Mouse (Mus musculus) cerebellum, adult 8-10 months (tissue): ENCODE measurements around the gene Rcan2.
A peak's percentile ranks its signal among the peaks of the same experiment; 100 is the strongest.

ENCODE experiments used
- DNase-seq: peaks from one replicate; pipeline ENCODE4 v3.0.0; 2022

Gene Rcan2

DNA sequence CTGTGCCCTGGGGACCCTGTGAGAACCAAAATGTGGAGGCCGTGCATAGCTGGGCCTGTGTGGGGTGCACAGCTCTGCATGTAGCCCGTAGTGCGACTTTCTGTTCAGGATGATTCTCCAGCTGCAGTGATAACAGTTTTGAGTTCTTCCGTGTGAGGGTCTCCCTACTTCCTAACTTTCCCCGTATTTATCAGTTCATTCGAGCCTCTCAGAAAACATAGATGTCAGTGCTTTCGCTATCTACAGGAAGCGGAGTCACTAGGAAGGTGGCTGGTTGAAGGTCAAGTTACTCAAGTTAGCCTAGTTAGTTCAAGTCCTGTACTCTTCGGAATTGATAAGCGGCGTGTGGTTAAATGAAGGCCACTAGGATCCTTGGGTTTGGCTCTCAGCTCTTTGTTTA is 130.6 kb downstream of the Rcan2 start:
- DNase-seq, result no peak

DNA sequence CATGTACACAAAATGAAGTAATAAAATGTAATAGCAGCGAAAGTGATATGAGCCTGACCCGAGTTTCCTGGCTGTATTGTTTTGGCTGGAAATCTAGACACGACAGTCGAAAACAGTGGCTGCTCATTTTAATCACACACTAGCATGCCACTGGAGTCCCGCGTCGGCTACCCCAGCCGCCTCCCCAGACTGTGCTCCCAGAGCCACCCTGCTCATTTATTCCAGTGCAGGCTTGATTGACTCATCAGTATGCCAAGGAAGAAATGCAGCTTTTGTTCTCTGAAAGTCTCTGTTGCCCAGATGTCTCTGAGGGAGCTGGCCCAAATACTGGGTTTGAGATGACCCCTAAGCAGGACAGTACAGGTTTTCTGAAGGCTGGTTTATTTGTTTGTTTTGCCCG is 132.9 kb downstream of the Rcan2 start:
- DNase-seq, result no peak

DNA sequence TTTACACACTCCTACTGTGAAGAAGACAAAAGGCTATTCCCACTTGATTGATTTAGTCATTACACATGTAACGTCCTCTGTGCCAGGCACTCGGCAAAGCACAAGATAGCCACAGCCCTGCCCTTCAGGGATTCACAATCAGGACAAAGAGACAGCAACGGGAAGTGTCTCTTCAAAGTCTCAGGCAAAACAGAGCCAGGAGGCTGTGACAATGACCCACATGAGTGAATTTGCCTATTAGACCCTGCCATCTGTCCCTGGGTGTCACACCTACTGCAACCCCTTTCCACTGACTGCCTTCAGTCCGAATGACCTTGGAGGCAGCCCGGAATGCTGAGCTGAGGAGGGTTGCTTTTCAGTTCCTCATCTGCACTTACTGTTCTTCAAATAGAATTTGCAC is 151.1 kb downstream of the Rcan2 start:
- peak; percentile 27 for DNase-seq

DNA sequence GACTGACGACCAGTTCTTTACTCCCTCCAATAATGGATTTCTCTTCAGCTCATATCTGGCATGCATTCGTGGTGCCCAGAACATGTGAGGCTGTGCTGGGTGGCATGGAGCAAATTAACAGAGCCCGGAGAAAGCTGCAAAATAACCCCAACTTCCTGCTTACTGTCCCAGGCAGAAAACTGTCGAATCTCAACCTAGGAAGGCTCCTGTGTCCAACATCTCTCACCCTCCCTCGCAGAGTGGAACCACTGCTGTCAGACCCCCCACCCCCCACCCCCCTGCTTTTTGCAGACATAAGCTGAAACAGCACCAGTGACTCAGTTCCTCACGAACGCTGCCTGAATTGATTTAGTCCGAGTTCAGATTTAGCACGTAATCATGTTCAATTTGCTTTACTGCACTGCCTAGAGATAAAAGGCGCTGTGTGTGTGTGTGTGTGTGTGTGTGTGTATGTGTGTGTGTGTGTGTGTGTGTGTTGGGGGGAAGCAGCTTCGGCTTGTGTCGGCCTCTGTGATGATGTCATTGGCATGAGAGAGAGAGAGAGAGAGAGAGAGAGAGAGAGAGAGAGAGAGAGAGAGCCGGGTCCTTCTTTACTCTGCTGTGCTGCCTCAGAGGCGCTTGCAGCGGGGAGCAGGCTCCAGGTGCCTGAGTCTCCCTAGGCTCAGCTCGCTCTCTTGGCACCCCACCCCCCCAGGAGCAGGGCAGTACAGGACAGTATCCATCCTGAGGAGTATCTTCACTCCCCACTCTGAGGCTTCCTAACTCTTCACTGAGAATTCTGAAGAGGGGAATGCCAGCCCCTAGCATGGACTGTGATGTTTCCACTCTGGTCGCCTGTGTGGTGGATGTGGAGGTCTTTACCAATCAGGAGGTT is 151.7 kb downstream of the Rcan2 start:
- DNase-seq, result peak; percentile 34

DNA sequence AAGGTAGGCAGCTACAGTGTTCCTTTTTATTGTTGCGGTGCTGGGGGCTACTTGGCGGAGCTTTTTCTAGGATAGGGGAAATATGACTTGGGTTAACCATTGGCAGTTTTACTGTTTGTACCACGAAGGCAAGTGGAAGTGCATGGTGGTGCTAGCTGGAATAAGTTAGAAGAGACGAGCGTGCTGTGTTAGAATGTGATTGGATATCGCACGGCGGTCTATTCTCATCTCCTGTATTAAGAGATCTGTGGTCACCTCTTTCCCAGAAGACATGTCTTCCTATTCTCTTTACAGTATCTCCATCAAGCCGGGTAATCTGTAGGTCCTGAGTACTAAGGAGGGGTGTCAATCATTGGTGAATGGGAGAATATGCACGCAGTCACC is 152.4 kb downstream of the Rcan2 start:
- peak; percentile 24 for DNase-seq

DNA sequence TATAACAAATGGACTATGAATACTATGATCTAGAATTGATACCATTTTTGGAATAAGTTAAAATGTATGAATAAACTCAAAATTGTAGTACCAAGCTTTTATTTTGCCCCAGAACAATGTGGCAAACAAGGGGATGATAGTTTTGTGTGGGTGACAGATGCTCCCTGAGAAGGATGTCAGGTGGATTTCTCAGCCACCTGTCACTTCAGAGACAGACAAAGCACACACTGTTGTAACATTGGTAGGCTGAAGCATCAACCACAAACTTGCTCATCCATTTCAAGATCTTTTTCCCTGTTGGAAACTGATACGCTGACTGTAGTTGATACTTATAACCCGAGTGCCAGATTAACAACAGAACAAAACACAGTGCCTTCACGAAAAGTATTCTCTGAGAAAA is 158.6 kb downstream of the Rcan2 start:
- DNase-seq, result no peak

DNA sequence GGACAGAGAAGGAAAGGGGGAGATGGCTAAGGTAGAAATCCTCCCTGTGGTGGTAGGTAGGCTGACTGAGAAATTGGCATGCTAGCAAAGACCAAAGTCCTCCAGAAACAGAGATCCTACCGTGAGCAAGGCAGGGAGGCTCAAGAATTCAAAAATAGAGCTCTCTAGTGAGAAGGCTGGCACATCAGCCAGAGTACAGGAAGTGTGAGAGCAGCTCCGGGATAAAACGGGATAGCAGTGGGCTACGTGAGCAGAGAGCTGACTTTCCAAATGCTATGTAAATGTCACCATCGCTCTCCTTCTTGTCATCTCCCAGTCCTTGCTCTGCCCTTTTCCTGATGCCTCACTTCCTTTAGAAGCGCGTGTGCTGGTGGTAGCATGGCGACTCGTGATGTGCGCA is 168.8 kb downstream of the Rcan2 start:
- no peak for DNase-seq

DNA sequence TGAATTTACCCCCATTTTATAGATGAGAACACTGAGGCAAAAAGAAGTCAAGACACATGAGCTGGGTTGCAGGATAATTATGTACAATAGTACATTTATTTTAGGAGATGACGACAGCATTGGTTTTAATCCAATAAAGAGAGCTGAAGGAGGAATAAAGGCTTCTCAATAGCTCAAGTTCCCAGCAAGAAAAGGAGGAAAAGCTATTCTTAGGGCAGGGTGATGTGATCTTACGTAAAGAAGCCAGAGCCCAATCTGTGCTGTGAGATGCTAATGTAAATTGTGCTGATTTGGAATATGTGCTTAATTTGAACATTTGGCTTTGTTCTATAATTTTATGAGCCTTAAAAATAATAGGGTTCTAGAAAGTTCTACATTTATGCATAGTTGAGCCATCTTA is 176.4 kb downstream of the Rcan2 start:
- DNase-seq, result no peak

DNA sequence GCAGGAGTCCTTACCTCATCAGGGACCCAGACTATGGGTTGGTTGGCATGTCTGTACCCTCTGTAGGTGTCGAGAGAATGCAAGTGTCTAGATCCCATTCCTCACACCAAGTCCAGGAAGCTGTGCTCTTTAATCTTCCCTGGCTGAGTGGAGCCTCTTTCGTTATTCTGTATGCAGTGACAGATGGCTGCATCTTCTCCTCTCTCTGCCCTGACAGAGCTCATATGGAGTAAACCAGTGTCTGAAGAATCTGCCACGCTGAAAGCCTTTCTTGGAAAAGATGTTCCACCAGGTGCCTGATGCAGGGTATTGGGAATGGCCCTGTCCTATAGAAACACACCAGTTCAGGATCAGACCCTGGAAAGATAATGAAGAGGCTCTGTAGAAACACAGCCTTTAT is 178.8 kb downstream of the Rcan2 start:
- no peak for DNase-seq

DNA sequence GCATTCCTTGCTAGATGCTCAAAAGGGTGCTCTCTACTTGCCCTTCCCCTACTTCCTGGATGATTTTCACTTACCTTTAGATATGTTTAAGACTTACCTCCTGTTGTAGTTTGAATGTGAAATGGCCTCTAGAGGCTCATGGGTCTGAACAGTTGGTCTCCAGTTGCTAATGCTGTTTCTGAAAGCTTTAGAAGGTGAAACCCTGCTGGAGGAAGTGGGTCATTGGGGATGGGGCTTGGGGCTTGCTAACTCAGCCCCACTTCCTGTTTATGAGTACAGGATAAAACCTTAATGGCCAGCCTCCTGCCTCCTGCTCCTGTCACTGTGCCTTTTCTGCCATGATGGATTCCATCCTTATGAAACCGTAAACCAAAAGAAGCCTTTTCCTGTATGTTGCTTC is 181.4 kb downstream of the Rcan2 start:
- no peak for DNase-seq

DNA sequence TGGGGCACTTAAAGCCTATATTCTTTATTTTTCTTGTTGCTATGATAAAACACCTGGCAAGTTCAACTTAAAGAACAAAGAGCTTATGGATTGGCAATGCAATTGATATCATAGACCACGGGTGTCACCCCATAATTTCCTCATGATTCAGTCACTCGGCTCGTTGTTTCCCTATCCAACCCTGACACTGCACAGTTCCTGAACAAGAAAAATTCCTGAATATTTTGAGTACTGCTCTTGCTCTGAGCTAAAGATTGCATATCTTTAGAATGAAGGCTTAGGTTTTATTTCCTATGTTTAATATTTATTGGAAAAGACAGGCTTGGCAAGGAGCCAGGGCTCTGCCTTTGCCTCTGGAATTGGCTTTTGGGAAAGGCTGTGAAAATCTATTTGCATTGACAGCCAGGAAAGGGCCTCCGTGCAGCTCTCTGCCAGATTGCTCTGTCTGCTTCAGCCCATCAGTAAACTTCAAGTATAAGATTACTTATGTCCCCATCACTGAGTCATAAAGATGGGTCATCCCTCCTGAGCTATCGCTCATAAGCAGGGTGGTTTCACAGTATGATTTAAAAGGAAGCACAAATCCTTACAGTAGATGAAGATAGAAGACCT is 188.3 kb downstream of the Rcan2 start:
- DNase-seq, result no peak

DNA sequence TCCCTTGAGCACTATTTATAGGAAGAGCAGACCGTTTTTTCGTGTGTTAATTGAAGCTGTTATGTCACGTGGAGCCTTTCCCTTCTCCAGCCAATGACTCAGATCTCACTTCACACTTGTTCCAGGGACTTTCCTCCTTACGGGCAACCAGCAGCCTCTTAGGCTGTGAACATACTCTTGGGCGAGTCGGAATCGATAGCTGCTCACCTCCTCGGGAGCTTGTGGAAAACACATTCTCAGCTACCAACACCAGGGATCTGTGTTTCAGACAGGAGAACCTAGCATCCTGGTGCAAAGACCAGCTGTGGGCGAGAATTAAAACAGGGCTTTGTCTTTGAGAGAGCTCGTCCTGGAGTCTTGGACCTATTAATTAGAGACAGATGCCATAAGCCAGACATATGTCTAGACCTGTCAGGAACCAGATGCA is 189.8 kb downstream of the Rcan2 start:
- DNase-seq, result no peak

DNA sequence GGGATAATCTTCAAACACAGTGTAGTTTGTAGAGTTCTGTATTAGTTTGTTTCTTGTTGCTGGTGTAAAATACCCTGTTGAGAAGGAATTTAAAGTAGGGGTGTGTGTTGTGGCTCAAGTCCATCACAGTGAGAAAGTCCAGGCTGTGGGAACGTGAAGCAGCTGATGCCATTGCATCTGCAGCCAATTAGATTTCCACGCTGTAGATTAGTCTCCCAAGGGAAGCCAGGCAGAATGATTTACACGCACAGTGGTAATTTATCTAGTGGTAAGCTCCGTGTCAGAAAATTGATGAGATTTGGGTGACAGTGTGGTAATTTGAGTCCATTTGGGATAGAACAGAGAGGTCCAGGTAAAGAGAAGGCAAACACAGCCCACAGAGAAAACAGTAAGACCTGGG is 192.9 kb downstream of the Rcan2 start:
- no peak for DNase-seq

DNA sequence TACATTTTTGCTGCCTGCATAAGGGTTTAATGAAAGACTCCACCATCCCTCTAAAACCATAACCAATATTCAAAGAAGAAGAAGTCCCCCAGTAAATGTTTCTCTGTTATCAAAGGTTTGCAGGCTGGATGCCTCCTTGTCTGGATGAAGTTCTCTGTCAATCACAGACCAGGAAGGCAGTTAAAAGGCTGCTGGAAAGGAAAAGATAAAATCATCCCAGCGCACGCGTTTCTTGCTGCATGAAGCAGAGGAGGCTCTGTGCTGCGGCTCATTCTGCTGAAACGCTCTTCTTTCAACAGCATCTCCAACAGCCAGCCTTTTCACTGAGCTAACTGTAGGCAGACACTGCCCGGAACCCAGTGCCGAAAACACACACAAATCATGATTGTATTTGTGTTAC is 196.4 kb downstream of the Rcan2 start:
- DNase-seq, result no peak

DNA sequence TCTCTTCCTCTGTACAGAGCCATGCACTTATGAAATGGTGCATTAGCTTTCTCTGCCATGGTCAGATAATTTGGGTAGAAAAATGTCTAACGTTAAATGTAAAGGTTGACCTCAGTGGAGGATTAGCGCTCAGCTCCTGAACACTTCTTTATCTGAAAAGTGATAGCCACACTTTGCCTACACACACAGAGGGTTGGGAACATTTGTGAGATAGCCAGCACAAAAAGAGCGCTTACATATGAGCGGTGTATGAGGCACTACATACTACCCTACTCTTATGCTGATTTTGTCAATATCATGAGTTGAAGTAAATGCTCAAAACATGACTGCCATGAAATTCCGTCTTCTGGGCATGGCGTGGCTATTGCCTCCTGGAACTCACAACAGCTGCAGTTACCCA is 196.9 kb downstream of the Rcan2 start:
- DNase-seq, result no peak

DNA sequence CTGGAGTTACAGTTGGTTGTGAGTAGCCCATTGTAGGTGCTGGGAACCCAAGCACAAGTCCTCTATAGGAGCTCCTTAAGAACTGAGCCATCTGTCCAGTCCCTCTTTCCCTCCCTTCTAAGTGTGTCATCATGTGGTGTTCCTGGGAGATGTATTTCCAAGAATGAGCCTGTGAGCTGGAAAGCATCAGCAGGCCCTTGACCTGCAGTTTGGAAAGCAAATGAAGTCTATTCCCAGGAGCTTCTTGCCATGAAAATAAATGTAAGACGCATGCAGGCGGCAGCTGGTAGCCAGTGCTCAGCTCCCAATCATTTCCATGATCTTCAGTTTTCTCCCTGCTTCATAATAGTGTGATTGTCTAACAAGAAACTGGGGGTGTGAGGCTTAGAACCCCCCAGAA is 203.2 kb downstream of the Rcan2 start:
- no peak for DNase-seq

DNA sequence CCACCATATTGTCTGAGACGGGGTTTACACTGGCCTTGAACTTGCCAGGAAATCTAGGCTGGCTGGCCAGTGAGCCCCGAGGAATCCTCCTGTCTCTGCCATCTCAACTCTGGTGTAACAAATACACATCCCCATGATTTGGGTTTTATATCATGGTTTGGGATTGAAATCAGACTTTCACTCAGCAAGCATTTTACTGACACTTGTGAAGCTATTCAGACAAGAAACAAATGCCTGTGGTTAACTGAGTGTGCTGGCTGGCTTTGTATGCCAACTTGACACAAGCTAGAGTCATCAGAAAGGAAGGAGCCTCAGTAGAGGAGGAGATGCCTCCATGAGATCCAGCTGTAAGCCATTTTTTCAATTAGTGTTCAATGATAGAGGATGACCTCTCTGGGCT is 206.3 kb downstream of the Rcan2 start:
- no peak for DNase-seq

DNA sequence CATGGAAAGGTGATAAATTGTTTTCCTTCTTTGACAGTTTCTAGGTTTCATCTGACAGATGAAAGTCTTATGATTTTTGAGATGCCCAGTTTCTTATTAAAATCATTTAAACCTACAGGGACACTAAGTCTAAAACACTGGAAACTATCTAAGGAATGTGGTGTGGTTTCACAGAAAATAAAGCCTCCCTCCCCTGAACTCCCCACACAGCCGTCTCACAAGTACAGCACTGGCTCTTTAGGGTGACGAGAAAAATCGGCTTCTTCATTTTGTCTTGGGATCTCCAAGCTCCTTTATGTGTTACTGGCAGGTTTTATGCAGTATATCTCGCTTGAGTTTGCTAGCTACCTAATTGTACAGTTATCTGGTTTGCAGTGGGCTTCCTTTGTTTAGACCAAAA is 210.8 kb downstream of the Rcan2 start:
- no peak for DNase-seq

DNA sequence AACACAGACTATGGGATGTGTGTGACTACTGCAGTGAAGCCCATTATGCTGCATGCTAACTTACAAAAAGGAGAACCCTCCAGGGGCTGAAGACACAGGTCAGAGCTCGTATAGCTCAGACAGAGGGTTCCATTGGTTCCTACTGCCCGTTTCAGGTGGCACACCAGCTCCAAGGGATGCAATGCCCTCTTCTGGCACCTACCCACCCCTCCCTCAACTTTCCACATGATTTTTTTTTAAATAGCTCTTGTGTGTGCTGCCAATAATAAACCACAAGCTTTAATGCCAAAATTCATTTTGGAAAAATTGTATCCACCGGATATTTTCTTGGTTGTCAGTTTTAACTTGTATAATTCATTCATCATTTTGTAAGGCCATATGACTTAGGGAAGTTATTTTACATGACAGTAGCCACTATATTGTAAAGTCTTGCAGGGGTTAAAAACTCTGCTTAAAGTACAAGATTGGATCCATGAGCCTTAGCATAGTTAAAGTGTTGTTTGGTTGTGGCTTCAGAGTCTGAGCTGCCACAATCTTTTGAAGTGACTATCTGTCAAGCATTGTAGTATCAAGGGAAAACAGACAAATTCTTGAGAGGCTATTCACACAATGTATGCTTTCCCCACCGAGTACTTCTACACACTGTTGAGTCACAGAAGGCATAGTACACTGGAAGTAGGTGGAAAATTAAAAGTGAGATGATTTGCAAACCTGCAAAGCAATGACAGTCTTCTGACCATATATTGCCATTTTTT is 212.8 kb downstream of the Rcan2 start:
- no peak for DNase-seq

DNA sequence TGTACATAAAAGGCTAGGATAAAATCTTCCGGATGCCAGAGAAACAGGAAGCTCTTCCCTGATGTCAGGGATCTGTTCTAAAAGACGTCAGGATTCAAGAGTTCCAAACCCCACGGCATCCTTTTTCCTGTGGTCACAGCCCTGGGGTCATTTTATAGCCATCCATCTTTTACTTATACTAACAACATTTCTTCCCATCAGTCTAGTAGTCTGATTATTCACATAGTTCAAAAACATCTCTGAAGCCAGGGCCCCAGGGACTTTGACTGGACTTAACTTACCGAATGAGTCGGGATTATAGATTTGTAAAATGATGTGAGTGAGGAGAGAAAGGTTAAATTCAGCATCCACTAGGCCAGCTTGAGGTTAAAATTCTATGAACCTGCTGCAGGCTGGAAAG is 215.2 kb downstream of the Rcan2 start:
- no peak for DNase-seq

DNA sequence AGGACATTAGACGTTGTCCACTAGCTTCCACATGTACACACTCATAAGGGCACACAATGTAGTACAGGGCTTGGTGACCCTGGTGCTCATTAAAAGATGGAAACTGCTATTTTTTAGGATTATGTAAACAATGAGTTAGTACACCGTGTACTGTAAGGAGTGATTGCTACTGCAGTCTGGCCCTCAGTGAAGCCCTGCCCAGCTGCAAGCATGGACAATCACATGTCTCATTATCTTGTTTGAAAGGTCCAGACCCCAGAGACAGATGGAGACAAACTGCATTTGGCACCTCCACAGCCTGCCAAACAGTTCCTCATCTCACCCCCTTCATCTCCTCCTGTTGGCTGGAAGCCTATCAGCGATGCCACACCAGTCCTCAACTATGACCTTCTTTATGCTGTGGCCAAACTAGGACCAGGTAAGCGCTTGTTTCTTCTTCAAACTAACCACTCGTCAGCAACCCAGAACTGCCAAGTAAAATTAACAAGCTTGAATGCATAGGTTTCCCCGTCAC is 219.6 kb downstream of the Rcan2 start:
- DNase-seq, result no peak

DNA sequence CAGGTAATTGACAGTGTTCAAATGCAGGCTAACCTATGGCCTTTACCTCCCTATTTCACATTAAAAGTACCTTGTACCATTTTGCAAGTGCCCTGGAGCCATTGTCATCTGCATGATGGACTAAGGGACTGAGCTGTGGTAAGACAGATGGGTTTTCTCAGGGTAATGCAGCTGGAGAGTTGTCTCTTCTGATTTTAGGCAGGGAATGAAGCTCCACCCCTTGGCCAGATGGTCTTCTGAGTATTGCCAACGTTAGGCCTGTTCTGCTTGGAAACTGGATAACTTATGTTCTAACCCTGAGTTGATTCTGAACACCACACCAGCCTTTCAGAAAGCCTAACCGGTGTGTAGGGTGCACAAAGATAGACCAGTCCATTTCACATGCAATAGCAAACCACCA is 222.7 kb downstream of the Rcan2 start:
- DNase-seq, result no peak

DNA sequence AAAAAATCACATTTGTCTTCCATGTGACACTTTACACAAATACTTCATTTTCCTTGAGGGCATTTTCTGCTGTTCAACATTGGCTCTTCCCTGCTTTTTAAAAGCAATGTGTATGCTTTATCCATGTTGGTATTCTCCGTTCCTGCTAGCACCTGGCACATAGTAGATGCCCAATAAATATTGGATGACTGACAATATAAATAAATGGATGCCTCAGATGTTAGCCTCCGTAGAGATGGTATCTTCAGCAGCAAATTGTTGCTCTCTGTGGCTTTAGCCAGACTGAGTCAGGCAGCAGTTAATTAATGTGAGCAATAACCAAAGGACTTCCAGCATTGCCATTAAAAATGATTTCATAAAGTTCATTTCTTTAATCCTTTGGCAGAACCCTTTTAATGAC is 223.9 kb downstream of the Rcan2 start:
- no peak for DNase-seq

DNA sequence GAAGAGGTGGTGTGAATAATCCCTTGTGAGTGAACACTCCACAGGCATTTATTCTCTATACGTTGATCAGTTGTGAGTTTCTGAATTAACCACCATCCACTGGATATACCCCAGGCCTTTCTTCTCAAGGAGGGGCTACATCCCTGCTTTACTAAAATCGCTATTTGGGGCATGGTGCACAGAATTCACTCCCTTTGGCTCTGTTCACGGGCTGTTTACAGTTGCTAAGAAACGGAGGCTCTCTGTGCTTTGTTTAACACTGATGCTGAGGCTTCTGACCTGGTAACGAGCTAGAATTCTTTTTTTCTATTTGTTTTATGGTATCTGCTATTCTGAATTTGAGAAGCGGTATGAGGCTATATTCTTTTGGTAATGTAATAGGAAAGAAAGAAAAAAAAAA is 224.8 kb downstream of the Rcan2 start:
- DNase-seq, result no peak
